Mouse (Mus musculus): ENCODE data around the gene Thumpd3. TPM values are rescaled to one million over a fixed set of nuclear protein-coding genes. Genes with fewer than 3 reads are reported as not detected.
A peak's percentile ranks its signal among the peaks of the same experiment; 100 is the strongest.

The Thumpd3 gene
- 75.1 and 89.8 TPM in 2 replicates for total RNA-seq (2017)

- ATAC-seq (replicated peaks in 1 of 2; ENCODE audit: insufficient read depth in 1 of 2, low FRiP score in 2 of 2, low TSS enrichment in 1 of 2, low read depth in 1 of 2, poor library complexity in 2 of 2, severe bottlenecking in 2 of 2), result peak; percentile 95 to 96
Observed at GRCm38 (mm10) chr6:113046041-113046975, at the start of gene Thumpd3. Gene Thumpd3, plus strand, starts transcription at chr6:113046225.

GRCm38 (mm10) chr6:112999199-112999598, 46.8 kb upstream of the Thumpd3 start:
- ATAC-seq (replicated peaks in 1 of 2; ENCODE audit: insufficient read depth in 1 of 2, low FRiP score in 2 of 2, low TSS enrichment in 1 of 2, low read depth in 1 of 2, poor library complexity in 2 of 2, severe bottlenecking in 2 of 2), result no peak

DNA sequence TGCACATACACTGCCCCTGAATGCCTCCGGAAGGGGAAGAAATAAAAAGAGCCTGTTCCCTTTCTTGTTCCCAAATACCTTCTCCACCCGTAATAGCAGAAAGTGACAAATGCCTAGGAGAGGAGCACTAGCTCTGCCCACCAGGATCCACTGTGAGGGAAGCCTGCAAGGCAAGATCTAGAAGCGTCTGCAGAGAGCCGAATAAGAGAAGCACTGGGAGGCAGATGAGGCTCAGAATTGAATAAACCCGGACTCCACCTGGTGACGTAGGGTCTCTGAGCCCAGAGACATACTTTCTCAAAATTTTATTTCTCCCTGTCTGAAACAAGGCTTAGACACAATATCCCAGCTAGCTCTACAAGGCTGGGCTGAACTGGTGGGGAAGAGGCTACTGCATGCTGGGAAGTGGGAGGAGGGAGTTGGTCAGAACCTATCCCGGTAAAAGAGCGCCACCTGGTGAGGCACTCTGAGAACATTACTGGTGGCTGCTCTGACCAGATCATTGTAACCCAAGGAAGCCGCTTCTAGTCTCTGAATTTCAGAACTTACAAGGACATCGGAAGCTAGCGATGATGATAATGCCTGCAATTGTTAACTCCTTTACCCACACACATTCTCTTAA, 45.2 kb upstream of the Thumpd3 start:
- peak; percentile 91 to 93 for ATAC-seq (replicated peaks in 1 of 2; ENCODE audit: insufficient read depth in 1 of 2, low FRiP score in 2 of 2, low TSS enrichment in 1 of 2, low read depth in 1 of 2, poor library complexity in 2 of 2, severe bottlenecking in 2 of 2)

DNA sequence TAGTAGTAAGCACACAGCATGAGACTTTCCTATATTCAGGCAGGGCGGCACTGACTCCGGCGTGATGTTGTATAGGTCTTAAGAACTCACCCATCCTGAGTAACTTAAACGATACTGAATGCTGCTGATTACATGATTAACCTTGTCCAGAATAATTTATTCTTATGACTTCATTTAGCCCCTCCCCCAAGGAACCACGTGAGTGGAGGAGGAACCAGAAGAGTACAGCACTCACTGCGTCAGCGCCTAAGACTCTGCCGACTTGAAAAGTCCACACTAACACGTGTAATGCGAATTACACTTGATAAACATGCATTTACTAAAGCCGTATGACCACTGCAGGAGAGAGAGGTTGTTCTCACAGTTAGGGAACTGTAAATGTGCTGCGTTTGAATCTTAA, 44.3 kb upstream of the Thumpd3 start:
- ATAC-seq (replicated peaks in 1 of 2; ENCODE audit: insufficient read depth in 1 of 2, low FRiP score in 2 of 2, low TSS enrichment in 1 of 2, low read depth in 1 of 2, poor library complexity in 2 of 2, severe bottlenecking in 2 of 2), result no peak

DNA sequence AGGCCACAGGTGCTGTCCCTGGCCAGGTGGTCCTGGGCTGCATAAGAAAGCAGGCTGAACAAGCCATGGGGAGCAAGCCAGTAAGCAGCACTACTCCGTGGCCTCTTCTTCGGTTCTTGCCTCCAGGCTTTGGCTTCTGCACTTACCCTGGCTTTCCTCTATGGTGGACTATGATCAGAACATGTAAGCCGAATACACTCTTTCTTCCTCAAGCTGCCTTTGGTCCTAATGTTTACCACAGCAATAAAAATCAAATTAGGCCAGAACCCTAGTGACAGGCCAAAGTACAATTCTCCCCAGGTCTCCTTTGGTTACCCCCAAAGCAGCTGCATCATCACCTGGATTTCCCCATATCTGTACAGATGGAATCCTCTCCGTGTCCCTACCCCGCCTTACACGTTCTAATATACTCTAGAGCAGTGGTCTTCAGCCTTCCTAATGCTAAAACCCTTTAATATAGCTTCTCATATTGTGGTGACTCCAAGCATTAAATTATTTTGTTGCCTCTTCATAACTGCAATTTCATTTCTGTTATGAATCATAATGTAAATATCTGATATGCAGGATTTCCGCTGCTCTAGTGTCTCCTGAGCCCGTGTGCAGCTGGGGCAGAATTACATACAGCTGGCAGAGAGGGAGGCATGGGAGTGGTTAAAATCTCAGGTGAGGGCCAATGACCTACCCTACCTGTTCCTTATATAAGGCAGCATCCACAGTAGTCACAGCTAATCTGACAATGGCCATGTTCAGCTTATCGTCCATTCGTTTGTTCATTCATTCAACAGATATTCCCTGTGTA, 42.5 kb upstream of the Thumpd3 start:
- no peak for ATAC-seq (replicated peaks in 1 of 2; ENCODE audit: insufficient read depth in 1 of 2, low FRiP score in 2 of 2, low TSS enrichment in 1 of 2, low read depth in 1 of 2, poor library complexity in 2 of 2, severe bottlenecking in 2 of 2)

- no peak for ATAC-seq (replicated peaks in 1 of 2; ENCODE audit: insufficient read depth in 1 of 2, low FRiP score in 2 of 2, low TSS enrichment in 1 of 2, low read depth in 1 of 2, poor library complexity in 2 of 2, severe bottlenecking in 2 of 2)
Observed at GRCm38 (mm10) chr6:113006833-113007232, 39.2 kb upstream of the Thumpd3 start.

- no peak for ATAC-seq (replicated peaks in 1 of 2; ENCODE audit: insufficient read depth in 1 of 2, low FRiP score in 2 of 2, low TSS enrichment in 1 of 2, low read depth in 1 of 2, poor library complexity in 2 of 2, severe bottlenecking in 2 of 2)
Observed at GRCm38 (mm10) chr6:113011886-113012285, 34.1 kb upstream of the Thumpd3 start.

- ATAC-seq (replicated peaks in 1 of 2; ENCODE audit: insufficient read depth in 1 of 2, low FRiP score in 2 of 2, low TSS enrichment in 1 of 2, low read depth in 1 of 2, poor library complexity in 2 of 2, severe bottlenecking in 2 of 2), result no peak
Observed at GRCm38 (mm10) chr6:113012495-113012941, 33.5 kb upstream of the Thumpd3 start.

DNA sequence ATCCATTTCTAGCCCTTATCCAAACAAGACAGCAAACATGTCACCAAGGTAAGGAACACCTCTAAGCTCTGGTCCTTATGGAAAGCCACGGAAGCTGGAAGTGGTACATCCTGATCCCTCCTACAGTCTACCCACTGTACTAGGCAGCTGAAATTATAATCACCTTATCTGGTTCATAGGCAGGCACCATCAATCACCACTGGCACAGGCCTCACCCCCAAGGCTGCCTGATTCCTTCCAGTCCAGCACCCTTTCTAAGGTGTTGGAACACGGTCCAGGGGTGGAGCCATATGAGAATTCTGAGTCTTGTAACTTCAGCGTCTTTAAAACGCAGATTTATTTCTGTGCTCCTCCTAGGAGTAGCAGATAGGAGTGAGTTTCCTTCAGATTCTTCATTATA, 32.5 kb upstream of the Thumpd3 start:
- ATAC-seq (replicated peaks in 1 of 2; ENCODE audit: insufficient read depth in 1 of 2, low FRiP score in 2 of 2, low TSS enrichment in 1 of 2, low read depth in 1 of 2, poor library complexity in 2 of 2, severe bottlenecking in 2 of 2), result no peak

DNA sequence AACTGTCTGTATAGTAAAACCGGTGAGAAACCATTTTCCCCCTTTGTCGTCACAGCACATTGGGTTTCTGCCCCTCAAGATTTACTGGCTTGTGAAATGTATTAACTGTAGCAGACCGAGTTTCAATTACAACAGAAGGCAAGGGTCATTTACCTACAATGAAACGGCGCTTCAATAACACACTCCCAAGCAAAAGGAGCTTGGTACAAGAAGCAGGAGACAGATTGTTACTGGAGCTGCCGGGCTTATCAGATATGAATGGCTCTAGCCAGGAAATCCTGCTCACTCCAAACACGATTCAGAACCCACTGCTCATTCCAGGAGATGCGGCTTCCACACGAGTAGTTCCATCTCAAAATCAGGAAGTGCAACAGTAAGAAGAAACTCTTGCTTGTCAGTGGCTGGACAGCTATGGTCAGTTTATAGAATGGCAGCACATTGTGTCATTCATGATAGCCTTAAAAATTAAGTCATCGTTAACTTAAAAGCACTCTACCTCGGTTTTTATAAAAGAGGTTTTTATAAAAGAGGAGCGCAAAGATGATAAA, 28.5 kb upstream of the Thumpd3 start:
- ATAC-seq (replicated peaks in 1 of 2; ENCODE audit: insufficient read depth in 1 of 2, low FRiP score in 2 of 2, low TSS enrichment in 1 of 2, low read depth in 1 of 2, poor library complexity in 2 of 2, severe bottlenecking in 2 of 2), result 0 out of 4 replicates have a peak, but pooled peaks of 1 of the 2 experiments have one; percentile 17

DNA sequence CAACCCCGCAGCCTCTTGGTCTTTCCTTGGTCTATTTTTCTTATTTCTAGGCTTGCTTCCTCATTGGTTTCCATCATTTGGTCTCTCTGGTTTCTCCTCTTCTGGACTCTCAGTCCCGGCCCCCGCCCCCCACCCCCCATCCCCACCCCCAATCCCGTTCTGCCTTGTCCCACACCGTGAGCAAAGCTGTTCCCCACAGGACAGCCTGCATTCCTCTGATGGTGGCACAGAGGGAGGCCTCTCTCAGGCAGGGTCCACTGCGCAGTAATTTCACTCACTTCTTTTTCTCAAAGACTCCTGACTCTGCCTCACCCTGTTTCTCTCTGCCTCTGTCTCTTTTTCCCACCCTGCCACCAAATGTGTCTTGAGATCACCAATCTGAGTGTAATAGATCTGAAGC, 27.9 kb upstream of the Thumpd3 start:
- no peak for ATAC-seq (replicated peaks in 1 of 2; ENCODE audit: insufficient read depth in 1 of 2, low FRiP score in 2 of 2, low TSS enrichment in 1 of 2, low read depth in 1 of 2, poor library complexity in 2 of 2, severe bottlenecking in 2 of 2)

DNA sequence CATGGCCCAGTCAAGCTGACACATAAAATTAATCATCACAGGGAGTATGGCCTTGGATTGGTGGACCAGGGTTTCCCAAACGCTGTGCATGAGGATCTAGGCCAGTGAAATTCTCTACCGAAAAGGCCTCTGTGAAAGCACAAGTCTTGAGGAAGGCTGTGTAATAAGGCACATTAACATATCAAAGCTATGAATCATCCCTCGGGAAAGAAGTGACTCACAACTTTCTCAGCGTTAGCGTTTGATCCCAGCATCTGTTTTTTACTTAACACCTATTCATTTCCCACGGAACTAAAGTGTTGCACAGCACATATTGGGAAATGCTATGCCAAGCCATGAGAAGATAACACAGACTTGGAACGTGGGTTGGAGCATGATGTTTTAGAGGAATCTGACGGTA, 21.2 kb upstream of the Thumpd3 start:
- ATAC-seq (replicated peaks in 1 of 2; ENCODE audit: insufficient read depth in 1 of 2, low FRiP score in 2 of 2, low TSS enrichment in 1 of 2, low read depth in 1 of 2, poor library complexity in 2 of 2, severe bottlenecking in 2 of 2), result no peak

GRCm38 (mm10) chr6:113025774-113026173, 20.3 kb upstream of the Thumpd3 start:
- ATAC-seq (replicated peaks in 1 of 2; ENCODE audit: insufficient read depth in 1 of 2, low FRiP score in 2 of 2, low TSS enrichment in 1 of 2, low read depth in 1 of 2, poor library complexity in 2 of 2, severe bottlenecking in 2 of 2), result no peak

DNA sequence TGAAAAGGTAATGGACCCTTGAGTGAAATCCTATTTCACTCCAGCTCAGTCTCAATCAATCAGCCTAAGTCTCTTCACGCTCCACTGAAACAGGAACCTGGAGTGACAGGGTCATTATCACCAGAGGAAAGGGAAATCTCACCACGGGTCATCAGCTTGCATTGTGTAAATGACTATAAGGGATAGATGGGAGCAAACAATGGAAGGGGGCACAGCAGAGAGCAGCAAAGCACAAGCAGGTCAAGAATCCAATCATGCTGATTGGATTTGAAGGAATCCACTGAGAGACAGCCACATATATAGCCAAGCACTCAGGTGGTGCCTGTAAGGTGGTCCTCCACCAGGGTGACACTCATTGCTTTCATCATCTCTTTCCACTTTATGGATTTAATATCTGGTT, 18.6 kb upstream of the Thumpd3 start:
- ATAC-seq (replicated peaks in 1 of 2; ENCODE audit: insufficient read depth in 1 of 2, low FRiP score in 2 of 2, low TSS enrichment in 1 of 2, low read depth in 1 of 2, poor library complexity in 2 of 2, severe bottlenecking in 2 of 2), result no peak

- no peak for ATAC-seq (replicated peaks in 1 of 2; ENCODE audit: insufficient read depth in 1 of 2, low FRiP score in 2 of 2, low TSS enrichment in 1 of 2, low read depth in 1 of 2, poor library complexity in 2 of 2, severe bottlenecking in 2 of 2)
Observed at GRCm38 (mm10) chr6:113029006-113029405, 17.0 kb upstream of the Thumpd3 start.

- ATAC-seq (replicated peaks in 1 of 2; ENCODE audit: insufficient read depth in 1 of 2, low FRiP score in 2 of 2, low TSS enrichment in 1 of 2, low read depth in 1 of 2, poor library complexity in 2 of 2, severe bottlenecking in 2 of 2), result no peak
Observed at GRCm38 (mm10) chr6:113030553-113030952, 15.5 kb upstream of the Thumpd3 start.

DNA sequence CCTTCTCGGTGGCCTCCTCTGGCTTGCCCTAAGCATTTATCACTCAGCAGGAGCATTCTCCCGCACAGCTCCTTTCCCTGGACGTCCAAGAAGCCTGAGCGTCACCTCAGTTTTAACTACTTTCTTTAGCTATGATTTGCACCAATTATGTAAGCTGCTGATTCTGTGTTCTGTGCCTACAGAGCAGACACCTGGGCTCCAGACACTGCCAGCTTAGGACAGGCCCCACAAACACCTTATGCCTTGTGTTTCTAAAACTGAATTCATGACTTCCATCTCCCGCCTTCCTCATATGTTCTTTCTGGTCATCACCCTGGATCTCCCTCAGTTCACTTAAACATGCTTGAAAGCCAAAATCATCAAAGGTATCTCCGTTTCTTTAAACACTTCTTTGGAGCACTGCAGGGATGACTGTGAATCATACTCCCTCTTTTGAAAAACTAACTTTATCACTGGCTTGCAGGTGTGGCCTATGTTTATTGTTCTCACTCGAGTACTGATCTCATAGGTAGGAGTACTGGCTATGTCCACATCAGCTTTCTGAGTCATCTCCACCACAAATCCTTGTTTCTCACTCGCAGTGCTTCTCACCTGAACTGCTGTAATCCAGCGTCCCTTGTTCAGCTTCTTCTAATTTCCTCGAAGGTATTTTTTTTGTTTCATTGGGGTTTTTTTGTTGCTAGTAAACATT, 14.9 kb upstream of the Thumpd3 start:
- no peak for ATAC-seq (replicated peaks in 1 of 2; ENCODE audit: insufficient read depth in 1 of 2, low FRiP score in 2 of 2, low TSS enrichment in 1 of 2, low read depth in 1 of 2, poor library complexity in 2 of 2, severe bottlenecking in 2 of 2)

Data from hematopoietic stem cell, adult 5-6 weeks (primary cell).